Mouse (Mus musculus) ovary, postnatal 10 days (tissue): Measurements from ENCODE around the gene Pak1.
"Not testable (repeated sequence)": the region's sequence is repeated elsewhere in the genome, so short reads cannot be mapped to it uniquely, and the experiment has no call there.

Experiments
- DNase-seq: peaks from one replicate; pipeline ENCODE4 v3.0.0; 2022; ENCODE audit warnings: low spot score

Pak1 gene

DNA sequence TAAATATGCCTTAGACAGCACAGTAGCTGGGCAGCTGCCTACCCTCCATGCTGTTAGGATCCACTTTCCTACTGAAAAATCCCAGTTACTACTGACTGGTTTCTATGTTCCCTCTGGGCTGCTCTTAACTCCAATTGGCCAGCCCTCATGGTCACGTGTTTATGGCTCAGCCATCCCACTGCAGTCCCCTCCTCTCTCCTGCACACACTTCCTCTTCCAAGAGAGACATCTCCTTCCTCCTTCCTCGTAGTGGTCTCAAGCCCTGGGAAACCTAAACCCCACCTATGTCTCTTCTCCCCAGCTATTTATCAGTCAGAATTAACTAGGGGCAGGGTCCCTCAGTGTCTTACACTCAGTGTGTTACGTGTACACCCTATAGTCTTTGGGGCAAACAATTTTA lies 61.2 kb downstream of the Pak1 start:
- DNase-seq = not testable (repeated sequence)

DNA sequence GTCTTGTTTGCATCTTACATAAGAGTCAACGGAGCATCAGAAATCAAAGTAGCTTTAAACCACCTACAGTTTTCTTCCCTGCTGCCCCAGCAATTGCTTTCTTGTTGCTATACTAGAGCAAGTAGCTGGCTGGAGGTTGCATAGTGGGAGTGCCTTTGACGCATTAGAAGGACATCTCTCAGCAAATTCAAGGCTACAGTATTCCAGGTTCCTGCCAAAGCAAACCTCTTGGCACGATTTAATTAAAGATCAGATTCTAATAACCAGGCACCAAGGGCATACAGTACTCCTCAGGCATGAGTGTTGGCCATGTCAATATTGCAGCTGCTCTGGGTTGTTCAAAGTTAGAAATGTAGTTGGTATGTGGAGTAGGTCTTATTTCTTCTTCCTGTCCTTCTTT lies 62.0 kb downstream of the Pak1 start:
- DNase-seq = no peak

DNA sequence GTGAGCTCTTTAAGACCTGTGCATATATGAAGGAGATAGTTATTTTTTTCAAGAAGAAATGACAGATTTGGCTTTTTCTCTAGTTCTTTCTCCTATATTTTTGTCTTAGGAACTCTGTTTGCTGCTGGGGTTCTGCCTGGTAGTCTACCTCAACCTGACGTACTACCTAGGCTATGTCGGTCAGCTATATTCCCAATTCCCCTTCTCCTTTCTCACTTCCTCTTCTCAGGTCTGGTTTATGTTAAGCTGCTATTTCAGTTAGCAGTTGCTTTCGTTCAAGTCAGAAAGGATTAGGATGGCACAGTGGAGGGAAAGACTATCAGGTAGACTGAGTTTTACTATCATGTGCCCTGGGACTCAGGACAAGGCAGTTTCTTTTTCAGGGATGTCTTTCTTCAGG lies 75.2 kb downstream of the Pak1 start:
- DNase-seq = no peak

DNA sequence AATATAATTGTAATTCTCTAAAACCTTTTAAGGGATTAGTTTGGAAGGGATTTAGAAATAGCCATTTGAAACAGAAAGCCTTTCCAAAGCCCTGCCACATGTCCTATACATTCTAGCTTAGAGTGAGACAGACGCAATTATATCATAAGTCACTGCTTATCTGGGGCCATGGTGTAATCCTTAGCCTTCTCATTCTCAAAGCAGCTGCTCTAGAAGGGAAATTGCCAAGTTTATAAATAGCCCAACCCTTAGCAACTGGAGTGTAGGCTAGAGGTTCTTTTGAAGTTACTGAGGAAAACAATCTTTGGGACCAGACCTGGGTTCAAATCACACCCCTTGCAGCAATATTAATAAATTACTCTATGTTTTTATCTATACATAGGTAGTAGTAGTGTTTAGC lies 76.2 kb downstream of the Pak1 start:
- no peak for DNase-seq

DNA sequence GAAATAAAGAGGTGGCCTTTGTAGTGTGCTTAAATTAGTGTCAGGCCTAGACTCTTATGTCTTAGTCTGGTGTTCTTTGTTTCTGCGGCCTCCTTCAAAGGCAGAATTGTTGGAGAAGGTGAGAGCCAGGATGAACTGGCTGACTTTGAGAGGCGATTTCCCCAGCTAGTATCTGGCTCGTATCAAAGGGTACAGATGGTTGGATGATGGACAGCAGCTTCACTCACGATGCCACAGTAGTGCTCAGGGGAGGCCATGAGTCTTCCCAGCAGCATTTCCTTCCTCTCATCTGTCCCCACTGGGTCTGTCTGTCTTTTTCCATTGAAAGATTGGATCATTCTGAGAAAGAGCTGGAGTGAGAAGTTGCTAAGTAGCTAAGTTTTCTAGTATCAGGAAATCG lies 79.5 kb downstream of the Pak1 start:
- no peak for DNase-seq

DNA sequence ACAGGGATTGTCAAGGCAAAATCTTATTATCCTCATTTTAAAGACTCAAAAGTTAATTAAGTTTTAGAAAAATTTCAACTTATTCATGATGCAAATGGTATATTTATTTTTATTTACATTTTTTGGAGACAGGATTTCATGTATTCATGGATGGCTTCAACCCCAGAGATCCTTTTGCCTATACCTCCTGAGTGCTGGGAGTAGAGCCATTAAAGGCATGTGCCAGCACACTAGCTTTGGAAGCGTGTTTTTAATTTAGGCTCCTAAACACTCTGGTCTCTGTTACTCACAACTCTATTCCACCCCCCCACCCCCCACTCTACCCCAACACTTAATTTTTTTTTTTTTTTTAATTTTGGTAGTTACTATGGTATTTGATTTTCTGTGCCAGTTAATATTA lies 80.4 kb downstream of the Pak1 start:
- no peak for DNase-seq

DNA sequence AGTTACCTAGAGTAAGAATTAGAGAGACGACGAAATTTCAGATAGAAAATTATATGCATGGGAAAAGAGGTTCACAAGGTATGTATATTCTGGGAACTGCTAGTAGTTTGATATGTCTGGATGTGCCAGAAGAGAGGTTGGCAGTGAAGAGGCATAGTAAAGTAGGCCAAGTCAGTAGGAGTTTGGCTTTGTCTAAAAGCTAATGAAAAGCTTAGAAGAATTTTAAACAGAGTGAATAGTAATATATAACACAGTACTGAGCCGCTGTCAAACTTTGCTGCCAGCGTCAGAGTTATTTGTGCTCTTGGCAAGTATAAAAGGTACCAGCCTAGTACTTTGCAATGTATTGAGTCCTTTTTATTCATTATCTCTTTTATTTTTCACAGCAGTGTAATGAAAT lies 84.1 kb downstream of the Pak1 start:
- no peak for DNase-seq

DNA sequence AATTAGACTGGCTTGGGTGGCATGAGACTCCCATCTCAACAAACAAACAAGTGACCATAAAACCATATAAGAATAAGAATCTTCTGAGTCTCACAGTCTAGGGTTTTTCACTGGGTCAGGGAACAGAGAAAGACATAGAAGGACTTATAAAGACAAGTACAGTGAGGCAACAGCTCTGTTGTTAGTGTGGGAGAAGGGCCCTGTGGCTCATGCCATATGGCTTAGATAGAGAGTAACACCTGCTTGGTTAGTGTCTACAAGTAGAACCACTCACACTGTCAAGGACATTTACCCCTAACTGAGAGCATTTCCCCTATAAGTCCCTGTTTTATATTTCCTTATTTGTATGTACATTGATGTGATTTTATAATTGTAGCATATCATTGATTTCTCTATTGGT lies 85.0 kb downstream of the Pak1 start:
- DNase-seq = no peak

DNA sequence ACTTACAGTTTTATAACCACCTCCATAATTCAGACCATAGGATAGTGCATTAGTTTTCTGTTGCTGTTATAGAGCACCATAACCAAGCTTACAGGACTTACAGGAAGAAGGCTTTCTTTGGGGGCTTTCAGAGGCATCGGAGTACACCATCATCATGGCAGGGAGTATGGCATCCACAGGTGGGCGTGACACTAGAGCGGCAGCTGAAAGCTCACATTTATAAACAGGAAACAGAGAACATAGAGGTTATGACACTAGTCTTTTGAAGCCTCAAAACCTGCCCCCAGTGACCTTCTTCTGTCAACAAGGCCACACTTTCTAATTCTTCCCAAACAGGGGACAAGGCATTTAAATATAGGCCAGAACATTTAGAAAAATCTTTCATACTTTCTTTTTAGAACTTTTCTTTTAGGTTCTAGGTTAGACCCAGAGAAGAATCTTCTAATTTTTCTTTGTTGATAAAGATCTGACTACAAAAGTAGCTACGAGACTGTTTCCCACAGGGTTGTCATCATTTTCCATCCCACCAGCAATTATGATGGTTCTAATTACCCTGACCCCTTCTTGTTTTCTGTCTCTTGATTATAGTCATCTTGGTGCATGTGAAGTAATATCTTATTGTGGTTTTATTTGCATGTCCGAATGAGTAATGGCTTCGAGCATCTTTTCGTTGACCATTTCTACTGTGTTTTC lies 89.7 kb downstream of the Pak1 start:
- no peak for DNase-seq

DNA sequence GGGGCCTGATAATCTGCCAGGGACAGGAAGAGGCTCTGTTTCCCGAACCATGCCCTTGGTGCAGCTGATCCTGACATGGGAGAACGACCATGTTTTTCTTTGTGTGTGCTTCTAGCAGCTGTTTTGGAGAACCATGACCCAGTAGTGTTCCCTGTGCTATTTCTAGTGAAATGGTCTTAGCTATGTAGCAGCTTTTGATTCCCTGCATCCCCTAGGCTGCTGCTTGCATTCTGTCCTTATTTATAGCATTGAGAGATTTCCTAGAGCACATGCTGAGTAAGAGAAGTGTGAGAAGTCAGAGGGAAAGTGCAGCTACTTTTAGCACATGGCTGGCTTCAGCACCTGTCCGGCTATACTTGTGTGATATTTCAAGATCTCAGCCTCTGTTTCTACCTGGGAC lies 123.3 kb downstream of the Pak1 start:
- DNase-seq = no peak

DNA sequence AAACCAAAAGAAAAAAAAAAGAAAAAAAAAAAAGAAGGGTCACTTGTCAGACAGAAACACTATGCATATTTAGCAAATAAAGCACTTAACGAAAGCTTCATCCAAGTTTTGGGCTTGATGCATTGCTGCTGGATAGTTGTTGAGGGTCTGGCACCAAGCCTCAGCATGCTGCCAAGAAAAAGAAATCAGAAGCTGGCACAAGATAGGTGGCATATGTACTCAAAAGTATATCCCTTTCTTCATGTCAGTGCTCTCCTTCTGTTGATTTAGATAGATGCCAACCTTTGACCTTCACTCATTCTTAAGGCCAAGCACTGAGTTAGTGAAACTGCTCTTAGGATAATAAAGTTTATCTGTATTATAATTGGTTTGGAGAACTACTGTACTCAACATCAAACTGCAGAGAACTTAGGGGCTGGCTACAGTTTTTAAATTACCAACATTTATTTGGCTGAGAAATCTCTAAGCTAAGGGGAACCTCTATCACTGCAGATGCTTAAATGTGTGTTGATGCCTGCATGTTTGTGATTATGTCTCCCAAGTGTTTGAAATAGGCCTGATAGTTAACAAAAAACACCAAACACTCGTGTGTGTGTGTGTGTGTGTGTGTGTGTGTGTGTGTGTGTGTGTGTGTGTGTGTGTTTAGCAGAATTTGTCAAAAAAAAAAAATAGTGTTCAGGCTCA lies 126.6 kb downstream of the Pak1 start:
- DNase-seq = no peak

DNA sequence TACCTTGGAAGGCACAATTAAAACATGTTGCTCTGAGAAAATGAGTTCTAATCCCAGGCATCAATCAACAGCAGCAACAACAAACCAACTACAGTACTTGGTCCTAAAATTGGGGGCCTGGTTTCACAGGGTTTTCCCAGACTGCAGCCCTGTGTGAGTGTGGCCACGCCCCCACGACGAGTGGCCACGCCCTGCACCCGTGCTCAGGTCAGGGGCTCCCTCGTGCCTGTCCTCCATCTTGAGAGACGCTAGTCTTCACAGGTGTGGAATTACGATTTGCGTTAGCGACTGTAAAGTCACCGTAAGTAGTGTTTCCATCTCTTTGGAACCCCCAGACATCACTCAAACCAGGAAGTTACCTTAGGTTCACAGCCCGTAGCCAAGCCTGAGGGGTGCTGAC lies 131.4 kb downstream of the Pak1 start, which contains the start of gene Gdpd4:
Gdpd4 (plus strand) TSS at position 214 of the 400 bp plus-strand sequence.
- no peak for DNase-seq

DNA sequence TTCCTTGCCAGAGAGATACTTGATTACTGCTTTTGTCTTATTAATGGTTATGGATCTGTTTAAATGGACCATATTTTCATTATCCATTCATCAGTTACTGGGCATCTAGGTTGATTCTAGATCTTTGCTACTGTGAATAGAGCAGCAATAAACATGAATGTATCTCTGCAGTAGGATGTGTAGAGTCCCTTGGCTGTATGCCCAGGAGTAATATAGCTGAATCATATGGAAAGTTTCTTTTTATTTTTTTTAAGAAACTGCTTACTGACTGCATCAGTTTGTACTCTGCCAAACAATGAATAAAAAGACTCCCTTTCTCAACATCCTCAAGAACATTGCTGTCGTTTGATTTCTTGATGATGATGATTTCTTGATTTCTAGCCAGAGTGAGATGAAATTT lies 137.5 kb downstream of the Pak1 start:
- no peak for DNase-seq

DNA sequence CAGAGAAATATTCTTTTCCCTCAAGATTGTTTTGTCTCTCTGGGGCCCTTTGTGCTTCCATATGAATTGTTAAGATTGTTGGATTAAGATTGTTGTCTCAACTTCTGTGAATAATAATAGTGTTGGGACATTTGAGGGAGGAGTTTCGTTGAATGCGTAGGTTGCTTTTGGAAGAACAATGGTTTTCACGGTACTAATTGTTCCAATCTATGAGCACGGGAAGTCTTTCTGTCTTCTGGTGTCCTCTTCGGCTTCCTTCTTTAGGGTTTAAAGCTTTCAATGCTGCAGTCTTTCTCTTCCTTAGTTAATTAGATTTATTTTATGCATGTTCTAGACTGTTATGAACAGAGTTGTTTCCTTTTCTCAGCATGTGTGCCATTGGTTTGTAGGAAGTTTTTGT lies 138.6 kb downstream of the Pak1 start:
- DNase-seq = no peak

DNA sequence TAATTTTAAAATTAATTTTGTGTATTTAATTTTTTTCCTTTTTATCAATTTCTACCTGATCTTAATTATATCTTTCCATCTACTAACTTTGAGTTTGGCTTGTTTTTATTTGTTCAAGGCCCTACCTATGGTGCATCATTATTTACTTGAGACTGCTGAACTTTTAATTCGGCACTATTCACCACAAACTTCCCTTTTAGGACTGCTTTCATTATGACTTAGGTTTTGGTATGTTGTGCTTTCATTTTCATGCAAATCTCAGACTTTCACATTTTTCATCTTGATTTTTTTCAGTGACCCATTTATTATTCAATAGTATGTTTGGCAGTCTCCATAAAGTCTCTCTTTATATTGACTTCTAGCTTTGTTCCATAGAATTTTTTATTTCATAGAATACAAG lies 156.1 kb downstream of the Pak1 start:
- no peak for DNase-seq
